Mouse (Mus musculus): ENCODE results near the gene Rgl1.

The Rgl1 gene

DNA sequence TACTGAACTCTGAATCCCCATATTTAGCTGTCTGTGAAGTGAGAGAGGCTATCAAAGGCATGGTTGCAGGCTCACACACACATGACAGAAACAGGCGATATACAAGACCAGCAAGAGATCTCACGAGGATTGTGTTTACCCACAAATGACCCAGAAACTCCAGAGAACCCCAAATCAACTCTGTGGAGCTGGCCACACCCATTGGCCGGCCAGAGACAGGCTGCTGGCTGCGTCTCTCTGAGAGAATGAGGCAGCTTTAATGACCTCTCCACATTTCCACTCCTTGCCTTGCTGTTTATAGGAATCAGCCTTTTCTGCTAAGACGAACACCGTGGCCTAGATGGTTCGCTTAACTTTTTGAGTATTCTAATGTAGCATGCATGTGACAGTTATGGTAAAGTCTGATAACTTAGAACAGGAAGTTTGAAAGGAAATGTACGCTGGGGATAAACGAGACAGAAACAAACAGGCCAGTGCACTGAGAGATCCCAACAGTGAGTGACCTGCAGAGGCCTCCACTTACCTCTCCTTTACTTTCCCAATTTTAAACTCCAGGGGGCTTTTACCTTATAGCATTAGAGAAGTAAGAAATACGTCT lies 148.3 kb downstream of the Rgl1 start:
- CTCF ChIA-PET: no interaction called here

DNA sequence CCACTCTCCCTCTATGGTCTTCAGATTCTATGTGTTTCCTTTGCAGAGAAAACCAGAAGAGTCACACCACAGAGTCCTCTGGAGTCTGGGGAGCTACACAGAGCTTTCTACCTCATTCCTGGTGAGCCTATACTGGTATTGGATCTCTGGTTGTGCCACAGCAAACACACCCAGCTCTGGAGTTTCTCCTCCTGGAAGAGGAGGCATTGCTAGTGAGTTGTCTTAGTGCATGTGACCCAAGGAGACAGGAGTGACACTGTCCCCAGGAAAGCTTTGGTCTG lies 149.4 kb downstream of the Rgl1 start:
- CTCF ChIA-PET: no interaction called here

DNA sequence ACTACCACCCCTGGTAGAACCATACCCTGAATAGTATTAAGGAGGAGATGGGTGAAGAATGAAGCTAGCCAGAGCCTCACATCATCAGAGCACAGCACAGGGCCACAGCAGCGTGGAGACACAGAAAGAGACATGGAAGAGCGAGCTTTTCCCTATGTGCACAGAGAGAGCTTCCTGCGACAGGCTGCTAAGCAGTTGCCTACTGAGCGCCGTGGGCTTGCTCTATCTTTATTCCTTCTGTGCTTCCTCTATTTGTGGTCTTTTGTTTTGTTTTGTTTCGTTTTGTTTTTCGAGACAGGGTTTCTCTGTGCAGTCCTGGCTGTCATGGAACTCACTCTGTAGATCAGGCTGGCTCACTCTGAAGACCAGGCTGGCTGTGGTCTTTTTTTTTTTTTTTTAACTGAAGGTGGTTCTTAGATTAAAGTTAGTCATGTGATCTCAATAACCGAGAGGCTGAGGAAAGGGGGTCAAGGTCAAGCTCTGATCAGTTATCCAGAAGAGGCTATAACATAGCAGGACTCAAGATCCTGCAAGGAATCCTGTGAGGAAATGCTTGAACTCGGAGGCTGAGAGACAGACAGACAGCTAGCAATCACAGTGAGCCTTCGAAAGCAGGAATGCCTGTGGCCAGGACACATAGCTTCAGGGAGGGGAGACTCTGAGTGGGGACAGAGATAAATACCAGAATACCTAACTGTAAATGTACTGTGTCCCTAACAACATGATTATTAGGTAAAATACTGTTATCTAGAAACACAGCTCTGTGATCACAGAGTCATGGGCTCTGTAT lies 150.0 kb downstream of the Rgl1 start:
- CTCF ChIA-PET: no interaction called here

DNA sequence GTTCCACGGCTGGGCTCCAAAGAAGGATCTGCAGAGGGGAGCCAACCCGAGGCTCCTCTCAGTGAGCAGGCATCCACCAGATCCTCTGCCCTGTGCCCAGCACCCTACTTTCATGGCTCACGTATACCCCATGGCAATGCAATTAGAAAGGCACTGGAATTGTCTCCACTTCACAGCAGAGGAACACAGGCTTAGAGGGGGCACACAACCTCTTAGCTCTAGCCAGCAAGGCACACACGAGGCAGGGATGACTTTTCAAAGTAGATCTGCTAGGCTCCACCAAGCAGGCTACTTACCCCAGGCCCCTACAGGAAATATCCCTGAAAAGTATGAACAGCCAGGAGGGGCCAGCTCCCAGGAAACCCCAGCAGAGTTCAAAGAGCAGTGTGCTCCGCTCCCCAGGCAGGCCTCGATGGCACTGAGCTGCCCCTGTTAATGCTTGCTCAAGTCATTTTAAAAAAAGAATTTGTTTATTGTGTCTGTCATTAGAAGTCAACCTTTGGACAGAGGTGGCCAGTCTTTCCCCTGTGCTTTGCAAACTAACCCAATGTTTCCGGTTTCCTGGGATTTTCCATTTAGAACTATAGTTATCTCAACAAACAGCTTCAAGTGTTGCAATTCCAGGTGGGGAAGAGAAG lies 151.3 kb downstream of the Rgl1 start:
- CTCF ChIA-PET: no interaction called here

DNA sequence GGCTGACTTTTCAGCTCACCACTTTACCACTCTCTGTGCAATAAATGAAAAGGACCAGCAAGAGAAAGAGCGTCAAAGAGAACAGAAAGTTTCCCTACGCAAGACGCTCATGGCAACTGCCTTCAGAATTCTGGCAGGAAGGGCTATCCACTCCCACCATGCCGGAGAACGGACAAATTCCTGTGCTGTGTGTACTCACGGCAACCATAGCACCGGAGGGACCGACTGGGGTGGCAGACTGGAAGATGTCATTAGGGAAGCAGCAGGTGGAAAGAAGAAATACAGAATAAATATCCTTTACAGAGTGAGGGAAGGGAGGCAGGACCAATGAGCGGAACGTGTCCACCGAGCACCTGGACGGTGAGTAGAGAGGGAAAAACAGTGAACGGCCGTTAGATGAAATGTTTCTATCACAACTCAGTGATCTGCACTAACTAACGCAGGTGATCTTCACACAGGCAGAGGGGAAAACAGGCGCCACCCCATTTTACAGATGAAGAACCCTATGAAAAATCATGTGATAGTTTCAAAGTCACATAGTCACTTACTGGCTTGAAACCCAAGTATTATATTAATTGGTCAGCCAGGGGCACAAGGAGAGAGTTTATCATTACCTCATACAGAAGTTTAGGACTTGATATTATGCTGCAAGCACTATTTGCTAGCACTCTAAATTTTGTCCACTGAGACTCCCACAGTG lies 152.8 kb downstream of the Rgl1 start:
- CTCF ChIA-PET: no interaction called here

DNA sequence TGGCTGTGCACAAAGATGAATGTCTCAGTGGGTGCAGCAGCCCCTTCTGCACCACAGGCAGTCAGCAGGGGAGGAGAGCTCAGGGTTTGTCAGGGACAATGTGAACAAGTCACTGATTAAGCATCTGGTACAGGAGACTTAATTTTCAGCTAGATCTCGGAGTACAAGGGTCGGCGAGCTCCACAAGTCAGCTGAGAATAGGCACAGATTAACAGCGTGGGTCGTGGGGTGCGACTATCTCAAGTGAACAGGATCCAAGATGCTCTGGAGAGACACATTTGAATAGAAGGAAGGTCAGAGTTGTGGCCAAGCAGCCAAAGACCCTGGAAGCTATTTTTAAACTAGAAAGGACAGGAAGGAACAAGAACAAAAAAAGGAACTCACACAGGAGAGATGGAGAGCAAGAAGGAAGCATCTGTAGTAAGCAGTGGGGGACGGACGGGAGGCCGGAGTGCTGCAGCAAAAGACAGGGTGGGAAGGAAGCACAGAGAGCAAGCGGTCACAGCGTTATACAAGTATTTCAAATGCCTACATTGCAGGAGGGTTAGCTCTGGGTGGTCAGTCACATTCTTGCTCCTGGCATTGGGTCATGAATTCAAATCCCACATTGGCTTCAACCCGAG lies 153.5 kb downstream of the Rgl1 start:
- CTCF ChIA-PET: no interaction called here

DNA sequence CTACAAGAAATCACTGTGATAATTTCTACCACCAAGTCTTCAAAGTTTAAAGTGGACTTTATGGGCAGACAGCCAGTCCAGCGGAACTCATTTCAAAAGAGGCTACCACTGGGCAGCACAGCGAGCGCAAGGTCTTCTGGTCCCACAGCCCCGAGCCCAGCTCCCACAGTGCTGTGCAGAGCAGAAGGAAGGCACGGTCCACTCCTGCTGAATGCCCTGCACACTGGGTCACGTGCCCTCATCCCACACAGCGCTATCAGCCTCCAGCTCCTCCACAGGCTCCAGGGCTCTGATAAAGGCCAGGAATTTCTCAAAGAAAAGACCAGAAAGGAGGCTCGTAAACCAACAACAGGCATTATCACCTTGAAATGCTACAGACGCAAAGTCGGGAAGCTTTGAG lies 156.6 kb downstream of the Rgl1 start:
- CTCF ChIA-PET: no interaction called here

DNA sequence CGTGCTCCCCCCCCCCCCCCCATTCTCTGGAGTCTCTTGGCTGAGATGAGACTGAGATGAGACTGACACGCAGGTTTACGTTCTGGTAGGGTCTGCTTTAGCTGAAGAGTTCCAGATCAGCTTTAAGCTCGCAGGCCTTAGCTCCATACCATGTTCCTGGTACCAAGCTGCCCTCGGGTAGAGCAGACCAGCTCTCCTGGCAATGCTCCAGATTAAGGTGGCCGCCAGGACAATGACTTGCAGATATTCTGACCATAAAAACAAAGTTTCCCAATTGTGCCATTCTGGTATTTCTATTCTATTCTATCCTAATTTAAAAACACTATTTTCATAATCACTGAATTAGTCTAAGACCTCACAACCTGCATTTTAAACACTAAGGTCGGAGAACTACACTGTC lies 157.1 kb downstream of the Rgl1 start:
- CTCF ChIA-PET: no interaction called here

DNA sequence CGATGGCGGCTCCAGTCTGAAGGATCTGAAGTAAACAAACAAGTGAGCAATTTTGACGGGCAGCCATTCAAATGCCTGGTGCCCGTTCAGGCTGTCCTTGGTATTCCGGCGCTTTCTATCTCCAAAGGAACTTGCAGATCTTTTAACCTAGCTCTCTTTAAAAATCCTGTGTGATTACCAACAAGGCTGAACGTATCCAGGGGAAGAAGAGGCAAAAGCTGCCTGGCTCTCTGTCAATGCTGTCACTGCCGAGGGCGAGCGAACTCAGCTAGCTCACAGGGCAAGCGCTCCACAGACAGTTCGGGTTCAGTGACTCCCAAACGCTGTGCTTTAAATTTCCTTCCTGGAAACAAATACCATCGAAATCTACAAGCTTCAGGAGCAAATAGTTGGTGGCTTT lies 158.4 kb downstream of the Rgl1 start:
- CTCF ChIA-PET: interaction anchor here (1.1 kb wide), 1 partner anchor 12 kb away, joined by 3 read pairs; no protein-coding TSS in a partner anchor

DNA sequence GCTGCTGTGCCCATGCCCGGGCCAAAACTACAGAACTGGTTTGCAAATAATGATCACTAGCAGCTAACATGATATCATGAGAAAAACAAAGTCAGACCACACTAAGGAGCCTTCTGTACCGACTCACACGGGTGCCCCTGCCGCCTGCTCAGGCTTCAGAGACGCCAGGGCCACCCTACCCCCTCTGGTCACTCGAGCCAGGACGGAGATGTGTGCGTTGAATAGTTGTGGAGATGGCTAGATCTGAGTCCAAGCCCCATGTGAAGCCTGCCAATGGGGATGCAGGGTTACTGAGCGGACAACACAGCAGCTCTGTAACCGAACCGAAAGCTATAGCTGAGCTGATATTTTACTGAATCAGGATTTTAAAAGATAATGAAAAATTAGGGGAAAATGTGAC lies 159.4 kb downstream of the Rgl1 start:
- CTCF ChIA-PET: interaction anchor here (0.6 to 1.1 kb wide), 2 partner anchors 11 to 140 kb away, joined by 3 to 4 read pairs; no protein-coding TSS in a partner anchor

DNA sequence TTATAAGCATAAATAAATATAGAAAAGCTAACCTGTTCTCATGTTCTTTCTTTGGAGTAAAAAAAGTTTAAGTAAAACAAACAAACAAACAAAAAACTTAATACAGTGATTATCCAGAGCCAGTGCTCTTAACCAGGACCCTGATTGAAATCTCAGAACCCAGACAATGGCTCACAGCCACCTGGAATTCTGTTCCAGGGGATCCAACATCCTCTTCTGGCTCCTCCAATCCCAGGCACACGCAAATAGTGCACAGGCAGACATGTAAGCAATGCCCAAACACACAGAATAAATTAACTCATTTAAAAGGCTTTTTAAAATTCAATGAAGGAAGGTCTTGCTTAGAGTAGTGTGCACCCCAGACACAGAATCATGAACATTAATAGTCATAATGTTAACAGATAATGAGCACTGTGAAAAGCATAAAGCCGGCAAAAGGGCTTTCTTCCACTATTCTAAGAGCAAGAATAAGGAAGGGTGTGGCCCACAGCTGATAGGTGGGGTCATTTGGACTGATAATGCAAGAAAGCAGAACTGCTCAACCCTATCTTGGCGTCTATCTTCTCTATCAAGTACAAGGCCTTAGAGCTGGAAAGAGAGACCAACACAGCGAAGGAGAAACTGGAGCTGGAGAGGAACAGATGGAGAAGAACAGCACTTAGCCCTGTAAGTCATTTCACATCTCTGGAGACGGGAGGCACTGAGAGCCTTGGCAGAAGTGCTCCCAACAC lies 160.1 kb downstream of the Rgl1 start:
- CTCF ChIA-PET: interaction anchor here (0.6 kb wide), 1 partner anchor 139 kb away, joined by 4 read pairs; no protein-coding TSS in a partner anchor

DNA sequence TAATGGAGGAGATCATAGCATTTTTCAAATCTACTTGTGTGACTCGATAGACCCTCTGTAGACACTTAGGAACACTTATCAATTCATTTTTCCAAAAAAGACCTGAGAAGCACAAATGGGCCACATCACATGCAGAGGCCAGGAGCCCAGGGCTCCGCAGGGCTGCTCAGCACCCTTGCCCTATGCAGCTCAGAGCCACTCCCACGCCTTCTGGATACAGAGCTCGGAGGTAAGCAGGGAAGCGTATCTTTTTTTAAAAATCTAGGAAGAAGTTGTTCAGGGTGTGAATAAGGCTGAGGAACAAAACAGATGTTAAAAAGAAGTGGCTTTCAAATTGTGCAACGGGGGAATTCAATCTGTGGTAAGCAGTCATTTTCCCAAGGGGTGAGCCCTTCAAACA lies 162.0 kb downstream of the Rgl1 start:
- CTCF ChIA-PET: no interaction called here

DNA sequence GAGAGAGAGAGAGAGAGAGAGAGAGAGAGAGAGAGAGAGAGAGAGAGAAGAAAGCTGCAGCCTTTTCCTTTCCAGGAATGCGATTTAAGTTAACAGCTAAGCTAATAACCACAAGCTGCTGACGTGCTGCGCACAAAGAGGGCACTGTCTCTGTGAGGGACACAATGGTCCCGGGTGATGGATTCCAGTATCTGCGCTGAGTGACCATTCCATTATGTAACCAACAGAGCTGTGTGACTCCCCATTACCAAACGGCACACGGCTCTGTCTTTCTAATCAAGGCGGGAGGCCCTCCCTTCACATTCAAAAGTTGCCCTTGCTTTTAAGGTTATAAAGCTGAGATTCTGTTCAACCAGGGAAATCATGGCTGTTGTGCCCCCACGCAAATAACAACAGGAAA lies 162.5 kb downstream of the Rgl1 start:
- CTCF ChIA-PET: no interaction called here

DNA sequence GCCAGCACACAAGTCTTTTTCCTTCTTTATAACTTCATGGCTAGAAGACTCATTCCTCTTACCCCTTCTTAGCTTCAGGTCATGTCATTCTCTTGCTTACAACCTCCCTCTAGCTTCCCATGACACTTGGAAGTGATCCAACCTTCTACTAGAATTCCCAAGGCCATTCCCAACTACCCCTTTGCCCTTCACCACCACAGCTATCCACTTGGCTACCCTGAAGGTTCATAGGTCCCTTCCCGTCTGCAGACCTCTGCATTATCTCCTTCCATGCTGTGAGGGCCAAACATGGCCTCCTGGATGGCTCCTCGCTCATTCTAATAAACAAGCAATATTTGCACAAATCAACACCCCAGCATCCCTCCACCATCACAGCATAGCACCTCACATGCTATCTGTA lies 165.7 kb downstream of the Rgl1 start:
- CTCF ChIA-PET: no interaction called here

DNA sequence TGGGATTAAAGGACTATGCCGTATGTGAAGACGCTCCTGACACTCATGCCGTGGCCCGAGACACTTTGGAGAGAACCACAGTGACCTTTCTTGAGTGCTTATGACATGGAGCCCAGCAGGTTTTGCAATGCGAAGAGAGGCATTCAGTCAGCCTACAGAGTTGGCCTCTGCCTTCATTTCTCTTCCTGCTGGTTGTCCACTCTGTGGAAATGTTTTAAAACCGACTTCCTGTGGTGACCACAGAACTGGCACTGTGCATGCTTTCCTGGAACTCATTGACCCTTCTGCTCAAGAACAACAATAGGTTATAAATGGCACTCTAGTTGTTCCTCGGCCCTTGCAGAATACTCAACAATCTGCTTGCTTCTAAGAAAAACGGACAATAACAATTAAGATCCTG lies 166.8 kb downstream of the Rgl1 start:
- CTCF ChIA-PET: no interaction called here

DNA sequence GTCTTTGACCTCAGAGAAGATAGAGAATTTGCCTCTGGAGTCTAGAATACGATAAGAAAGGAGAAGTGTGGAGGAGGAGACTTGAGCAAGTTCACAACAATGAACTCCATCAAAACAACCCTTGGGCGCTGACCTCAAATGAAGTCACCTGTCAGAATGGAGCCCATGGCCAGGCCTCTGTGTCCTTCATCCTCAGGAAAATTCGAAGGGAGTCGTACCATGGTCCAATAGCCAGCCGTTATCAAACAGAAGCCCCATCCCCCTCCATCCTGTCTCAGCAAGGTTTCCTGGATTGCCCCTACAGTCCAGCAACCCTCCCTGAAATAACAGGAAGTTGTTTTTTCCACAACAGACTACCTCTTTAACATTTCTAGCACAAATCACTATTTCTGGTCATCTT lies 171.5 kb downstream of the Rgl1 start:
- CTCF ChIA-PET: no interaction called here

DNA sequence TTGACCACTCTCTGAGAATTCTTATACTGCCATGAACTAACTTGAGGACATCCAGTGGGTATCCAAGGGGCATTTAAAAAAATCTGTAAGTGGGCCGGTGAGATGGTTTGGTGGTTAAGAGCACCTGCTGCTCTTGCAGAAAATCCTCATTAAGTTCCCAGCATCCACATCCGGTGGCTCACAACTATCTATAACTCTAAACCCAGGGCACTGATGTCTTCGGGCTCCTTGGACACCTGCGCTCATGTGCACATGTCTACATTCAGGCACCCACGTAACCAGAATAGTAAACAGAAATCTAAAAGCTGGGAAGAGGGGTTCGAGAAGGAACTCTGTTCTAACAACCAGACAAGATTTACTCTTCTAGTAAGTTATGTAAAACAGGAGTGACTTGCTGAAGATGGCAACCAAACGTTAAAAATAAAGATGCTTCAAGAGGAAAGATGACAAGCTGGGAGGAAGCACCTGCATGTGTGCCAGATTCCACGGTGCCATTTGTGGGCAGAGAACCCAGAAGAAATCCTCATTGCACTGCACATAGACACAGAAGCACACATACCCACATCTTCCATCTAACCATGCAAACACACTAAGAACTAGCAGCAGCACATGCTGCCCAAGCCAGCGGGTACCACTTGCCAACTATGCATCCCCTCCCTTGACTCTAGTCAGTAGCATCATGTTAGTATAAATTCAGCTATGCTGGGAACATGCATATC lies 172.2 kb downstream of the Rgl1 start:
- CTCF ChIA-PET: no interaction called here

DNA sequence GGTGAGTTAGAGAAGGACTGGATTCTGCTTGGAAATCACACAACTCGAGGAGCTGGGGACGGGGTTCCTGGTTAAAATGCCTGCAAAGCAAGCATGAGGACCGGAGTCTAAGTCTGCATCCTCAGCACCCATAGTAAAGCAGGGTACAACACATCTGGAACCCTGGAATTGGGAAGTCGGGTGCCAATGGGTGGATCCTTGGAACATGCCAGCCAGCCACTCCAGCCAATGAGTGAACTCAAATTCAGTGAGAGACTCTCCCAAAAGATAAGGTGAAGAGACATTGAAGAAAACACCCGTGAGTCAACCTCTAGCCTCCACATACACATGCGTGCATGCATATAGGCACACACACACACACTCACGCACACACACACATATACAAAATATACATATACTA lies 172.8 kb downstream of the Rgl1 start:
- CTCF ChIA-PET: no interaction called here

DNA sequence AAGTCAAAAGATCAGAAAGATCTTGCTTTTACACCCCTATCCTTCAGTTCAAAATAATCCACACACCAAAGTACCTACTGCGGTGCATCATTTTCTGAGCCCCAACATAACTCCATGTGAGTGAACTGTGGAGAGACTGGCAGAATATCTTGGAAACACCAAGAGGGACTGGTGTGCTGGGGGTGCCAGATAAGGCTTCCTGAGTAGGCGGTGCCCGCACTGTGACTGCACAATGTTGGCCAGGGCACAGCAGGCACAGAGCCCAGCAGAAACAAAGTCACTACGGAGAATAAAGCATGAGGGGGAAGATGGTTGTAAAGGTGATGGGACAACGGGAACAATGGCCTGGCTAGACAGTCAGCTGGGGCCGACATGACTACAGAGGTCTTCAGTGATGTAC lies 173.5 kb downstream of the Rgl1 start:
- CTCF ChIA-PET: no interaction called here

DNA sequence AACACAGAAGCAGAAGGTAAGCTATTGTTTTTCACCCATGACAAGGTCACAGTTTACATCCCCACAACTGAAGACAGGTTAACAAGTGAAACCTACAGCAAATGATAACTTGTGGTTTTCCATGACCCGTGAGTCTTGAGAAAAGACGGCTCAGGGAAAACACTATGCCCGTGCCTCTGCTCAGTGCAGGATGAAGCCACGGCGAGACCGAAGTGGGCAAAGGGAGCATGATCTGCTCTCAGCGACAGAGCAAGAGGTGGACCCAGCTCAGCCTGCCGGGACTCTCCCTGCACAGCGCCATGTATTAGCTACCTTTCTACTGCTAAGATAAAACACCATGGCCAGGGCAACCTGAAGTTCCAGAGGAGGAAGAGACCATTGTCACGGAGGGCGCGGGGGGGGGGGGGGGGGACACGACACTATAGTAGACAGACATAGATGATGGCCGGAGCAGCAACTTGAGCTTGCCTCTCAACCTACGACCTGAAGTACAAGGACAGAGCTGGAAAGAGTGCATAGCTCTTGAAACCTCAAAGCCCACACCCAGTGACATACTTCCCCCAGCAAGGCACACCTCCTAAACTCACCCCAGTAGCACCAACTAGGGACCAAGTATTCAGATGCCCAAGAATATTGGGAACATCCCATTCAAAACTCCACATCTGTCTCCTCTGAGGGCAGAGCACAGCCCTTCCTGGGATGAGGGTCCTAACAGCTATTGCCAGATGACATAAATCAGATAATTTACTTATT lies 174.2 kb downstream of the Rgl1 start:
- CTCF ChIA-PET: no interaction called here

All from spleen, embryonic (tissue).